Mouse (Mus musculus): ENCODE measurements at regions not wholly inside any gene's neighbourhood (a gene's known extent, or its start where the extent isn't known, plus 50 kb on each side); places are given as distances from the start of the nearest gene placed in this dataset.

DNA sequence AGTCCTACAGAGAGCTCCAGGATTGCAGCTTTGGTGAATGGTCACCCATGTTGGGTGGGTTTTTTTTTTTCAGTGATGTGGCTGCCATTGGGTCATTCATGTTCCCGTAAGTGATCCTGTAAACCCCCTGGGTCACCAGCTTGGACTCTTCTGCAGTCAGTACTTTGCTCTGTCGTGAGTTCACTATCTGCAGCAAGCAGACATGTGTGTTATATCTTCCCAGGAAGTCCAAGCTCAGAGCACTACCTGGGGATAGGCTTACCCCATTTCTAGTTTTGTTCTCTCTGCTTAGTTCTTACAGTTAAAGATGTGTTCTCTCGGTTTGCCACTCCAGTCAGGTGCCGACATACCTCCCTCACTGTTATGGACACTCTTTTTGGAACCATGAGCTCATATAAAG lies 143.4 kb upstream of the Hs6st1 start:
- DNase-seq (ENCODE audit: low read depth, low spot score): no peak

- no peak for DNase-seq (ENCODE audit: low read depth, low spot score)
Measured at GRCm38 (mm10) chr1:35925301-35925700, 142.9 kb upstream of the Hs6st1 start.

DNA sequence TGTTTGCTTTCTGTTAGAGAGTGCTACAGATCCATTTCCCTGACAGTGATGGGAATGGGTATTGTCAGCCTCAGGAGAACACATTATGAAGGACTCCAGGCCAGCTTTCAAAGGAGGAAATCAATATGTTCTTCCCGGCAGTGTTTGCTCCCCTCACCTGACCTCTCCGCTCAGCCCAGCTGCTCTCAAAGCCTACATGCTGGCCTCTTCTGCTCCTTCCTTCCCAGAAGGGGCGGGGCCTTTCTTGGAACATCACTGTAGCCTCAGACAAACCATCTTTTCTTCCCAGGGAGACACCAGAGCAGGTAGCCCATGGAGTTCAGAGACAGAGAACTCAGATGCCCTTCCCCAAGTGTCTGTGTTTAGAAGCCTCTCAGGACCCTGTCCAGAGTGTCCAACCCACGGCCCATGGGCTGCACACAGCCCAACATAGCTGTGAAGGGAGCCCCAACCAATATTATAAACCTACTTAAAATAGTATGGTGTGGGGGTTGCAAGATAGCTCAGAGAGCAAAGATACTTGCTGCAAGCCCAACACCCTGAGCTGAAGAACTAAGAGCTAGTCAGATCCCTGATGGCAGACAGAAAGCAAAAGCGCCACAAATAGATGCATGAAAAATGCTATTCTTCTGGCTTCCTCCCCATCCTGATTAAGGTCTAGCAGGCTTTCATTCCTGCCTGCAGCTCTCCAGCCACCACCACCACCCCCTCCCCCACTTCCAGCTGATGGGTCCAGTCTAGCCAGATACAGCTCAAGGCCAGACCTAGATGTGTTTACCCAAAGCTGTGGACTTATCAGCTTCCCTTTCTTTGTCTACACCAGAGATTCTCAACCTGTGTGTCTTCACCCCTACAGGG lies 141.8 kb upstream of the Hs6st1 start:
- DNase-seq (ENCODE audit: low read depth, low spot score): peak; percentile 21

DNA sequence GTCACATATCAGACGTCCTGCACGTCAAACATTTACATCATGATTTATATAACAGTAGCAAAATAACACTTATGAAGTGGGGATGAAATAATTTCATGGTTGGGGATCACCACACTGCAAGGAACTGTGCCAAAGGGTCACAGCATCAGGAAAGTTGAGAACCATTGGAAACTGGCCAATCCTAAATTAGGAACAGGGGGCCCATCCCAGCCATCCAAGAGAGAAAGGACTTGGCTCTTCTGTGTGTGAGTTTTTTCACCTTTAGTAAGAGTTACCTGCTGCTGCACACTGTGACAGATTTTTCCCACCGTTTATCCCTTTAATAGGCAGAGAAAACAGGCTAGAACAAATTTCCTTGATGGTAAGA lies 141.2 kb upstream of the Hs6st1 start:
- no peak for DNase-seq (ENCODE audit: low read depth, low spot score)

GRCm38 (mm10) chr1:35930351-35930750 lies 137.8 kb upstream of the Hs6st1 start:
- DNase-seq (ENCODE audit: low read depth, low spot score): peak; percentile 69

DNA sequence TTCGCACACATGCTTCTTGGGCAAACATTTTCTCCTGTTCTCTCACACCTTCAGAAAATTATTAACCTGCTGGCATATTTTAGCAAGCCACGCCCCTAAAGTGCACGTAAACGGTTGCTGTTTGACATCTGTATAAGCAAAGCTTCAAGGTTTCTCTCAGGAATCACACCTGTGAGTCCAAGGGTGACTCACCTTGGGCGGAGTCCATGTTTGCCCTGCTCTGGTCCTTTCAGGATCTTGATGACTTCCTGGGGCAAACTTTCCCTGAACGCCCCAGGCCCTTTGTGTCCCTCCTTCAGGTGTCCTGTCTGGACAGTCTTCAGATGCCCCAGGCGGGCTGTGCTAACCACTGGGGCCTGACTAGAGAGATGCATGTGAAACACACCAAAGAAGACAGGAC lies 137.1 kb upstream of the Hs6st1 start:
- DNase-seq (ENCODE audit: low read depth, low spot score): no peak

DNA sequence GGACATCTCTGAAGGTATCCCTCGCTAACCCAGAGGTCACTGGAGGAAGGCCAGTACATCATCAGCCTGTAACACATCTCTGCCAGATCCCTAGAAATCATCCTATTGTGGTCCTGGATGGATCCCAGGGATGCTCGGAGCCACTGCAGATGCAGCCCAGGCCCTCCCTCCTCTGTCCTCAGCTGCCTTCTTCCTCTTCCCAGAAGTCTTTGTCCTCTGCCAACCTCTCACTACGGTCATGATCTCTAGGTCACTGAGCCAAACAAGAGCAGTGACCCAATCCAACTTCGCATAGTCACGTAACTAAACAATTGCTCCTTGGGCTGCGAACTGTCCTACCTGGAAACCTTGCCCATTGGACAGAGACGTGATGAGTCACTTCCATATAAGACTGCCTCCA lies 134.7 kb upstream of the Hs6st1 start:
- no peak for DNase-seq (ENCODE audit: low read depth, low spot score)

GRCm38 (mm10) chr1:35935099-35935651 lies 133.0 kb upstream of the Hs6st1 start:
- peak; percentile 86 for DNase-seq (ENCODE audit: low read depth, low spot score)

GRCm38 (mm10) chr1:35936362-35937093 lies 131.7 kb upstream of the Hs6st1 start:
- DNase-seq (ENCODE audit: low read depth, low spot score): no peak

DNA sequence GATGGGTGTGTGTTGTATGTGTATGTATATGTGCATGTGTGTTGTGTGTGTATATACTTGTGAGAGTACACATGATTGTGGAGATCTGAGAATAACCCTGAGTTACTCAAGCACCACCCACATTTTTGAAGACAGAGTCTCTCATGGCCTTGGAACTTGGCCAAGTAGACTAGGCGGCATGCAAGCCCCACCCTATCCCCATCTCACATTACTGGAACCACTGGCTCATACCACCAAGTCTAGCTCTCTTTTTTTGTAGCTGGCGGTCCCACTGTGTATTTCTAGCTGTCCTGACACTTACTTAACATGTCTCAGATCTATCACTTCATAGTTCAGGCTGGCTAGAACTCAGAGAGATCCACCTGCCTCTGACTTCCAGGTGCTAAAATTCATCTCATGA lies 128.0 kb upstream of the Hs6st1 start:
- DNase-seq (ENCODE audit: low read depth, low spot score): no peak

- no peak for DNase-seq (ENCODE audit: low read depth, low spot score)
Measured at GRCm38 (mm10) chr1:35941642-35942077, 126.5 kb upstream of the Hs6st1 start.

DNA sequence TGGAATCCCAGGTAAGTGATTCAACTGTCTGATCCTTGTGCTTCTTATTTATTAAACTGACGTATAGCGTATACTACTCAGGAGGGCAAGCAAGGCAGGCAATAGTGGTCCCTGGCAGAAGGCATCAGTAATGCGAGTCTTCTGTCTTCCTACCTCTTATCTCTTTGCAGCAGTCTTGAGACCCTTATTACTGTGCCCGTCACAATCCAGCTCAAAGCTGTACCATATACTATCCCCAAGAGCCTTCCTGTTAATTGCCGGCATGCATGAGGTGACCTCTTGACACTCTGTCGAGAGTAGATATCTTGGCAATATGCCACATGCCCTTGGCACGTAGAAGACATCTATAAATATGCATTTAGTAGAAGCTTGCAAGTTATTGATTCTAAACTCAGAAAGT lies 126.0 kb upstream of the Hs6st1 start:
- no peak for DNase-seq (ENCODE audit: low read depth, low spot score)

DNA sequence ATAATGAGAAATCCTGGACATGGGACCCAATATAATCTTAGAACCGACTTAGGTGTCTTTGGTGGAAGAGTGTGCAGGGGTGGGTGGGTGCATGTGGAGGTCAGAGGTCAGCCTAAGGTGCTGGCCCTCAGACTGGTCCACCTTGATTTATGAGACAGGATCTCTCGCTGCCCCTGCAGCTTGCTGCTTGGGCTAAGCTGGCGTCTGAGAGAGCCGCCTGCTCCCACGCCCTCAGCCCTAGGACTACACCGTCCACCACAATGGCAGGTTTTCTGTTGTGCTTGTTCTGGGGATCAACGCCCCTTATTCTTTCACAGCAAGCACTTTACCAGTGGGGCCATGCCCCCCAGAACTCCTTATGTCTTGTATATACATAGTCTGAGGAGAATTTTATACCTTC lies 124.4 kb upstream of the Hs6st1 start:
- no peak for DNase-seq (ENCODE audit: low read depth, low spot score)

DNA sequence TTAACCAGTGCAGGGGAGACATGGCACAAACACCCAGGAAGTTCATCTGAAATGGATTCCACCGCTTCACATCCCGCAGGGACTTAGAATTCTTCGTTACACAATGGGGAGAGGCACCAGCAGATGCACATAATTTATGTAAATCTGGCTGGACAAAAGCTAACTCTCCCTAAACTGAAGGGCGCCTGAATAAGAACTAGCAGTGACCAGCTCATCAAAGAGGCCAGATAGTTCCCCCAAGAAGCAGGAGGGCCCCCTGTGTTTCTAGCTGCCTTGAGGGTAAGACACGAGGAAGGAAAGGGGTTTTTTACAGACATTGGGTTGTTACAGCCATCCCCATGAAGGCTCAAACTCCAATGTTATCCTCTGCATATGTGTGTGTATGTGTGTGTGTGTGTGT lies 123.8 kb upstream of the Hs6st1 start:
- DNase-seq (ENCODE audit: low read depth, low spot score): no peak

DNA sequence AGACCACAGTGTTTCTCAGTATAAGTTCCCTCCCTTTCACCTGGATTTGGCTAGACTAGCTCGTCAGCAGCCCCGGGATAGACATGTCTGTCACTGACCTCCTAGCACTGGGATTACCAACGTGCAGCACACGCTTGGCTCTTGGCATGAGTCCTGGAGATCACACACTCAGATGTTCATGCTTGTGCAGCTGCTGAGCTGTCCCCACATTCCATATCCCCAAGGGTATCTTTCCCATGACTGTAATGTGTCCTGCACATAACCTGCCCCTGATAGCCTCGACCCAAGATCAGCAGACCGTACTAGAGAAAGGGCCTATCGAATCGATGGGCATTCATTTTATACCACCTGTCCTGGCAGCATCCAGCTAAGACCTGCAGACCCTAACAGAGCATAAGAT lies 123.4 kb upstream of the Hs6st1 start:
- no peak for DNase-seq (ENCODE audit: low read depth, low spot score)

- DNase-seq (ENCODE audit: low read depth, low spot score): peak; percentile 57
Measured at GRCm38 (mm10) chr1:35945596-35945995, 122.6 kb upstream of the Hs6st1 start.

DNA sequence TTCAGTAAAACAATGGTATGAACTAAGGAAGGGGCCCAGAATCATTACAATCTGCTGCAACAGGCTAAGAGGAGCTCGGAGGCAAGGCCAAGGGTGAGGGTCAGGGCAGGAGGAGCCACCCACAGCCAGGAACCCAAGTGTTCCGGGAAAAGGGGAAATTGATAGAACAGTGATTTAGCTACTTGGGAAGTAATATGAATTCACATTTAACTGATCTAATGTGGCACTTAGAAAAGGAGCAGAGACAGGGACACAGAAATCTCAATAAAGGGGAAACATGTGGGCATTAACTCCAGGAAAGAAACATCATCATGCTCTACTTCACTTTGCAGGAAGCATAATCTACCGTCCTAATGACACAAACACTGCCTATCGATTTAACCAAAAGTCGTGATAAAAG lies 120.1 kb upstream of the Hs6st1 start:
- no peak for DNase-seq (ENCODE audit: low read depth, low spot score)

GRCm38 (mm10) chr1:35951082-35951481 lies 117.1 kb upstream of the Hs6st1 start:
- DNase-seq (ENCODE audit: low read depth, low spot score): peak; percentile 75

GRCm38 (mm10) chr1:35953721-35954120 lies 114.5 kb upstream of the Hs6st1 start:
- DNase-seq (ENCODE audit: low read depth, low spot score): no peak

- no peak for DNase-seq (ENCODE audit: low read depth, low spot score)
Measured at GRCm38 (mm10) chr1:35957425-35958372, 110.5 kb upstream of the Hs6st1 start.

DNA sequence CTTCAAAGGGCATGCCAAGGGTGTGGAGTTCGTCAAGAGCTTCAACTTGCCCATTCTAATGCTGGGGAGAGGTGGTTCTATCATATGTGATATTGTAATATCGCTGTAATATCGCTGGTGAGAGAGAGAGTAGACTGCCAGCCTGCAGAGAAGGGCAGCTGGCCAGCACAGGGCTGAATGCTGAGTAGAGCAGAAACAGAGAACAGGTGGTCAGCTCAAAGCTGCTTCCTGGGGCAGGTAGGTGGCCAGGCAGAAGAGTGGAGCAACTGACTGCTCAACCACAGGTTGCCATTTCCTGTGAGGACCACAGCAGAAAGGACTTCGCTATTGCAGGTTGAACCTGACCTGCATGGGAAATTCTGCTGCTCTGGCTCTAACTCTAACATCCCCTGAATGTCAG lies 108.5 kb upstream of the Hs6st1 start:
- peak; percentile 93 for DNase-seq (ENCODE audit: low read depth, low spot score)

DNA sequence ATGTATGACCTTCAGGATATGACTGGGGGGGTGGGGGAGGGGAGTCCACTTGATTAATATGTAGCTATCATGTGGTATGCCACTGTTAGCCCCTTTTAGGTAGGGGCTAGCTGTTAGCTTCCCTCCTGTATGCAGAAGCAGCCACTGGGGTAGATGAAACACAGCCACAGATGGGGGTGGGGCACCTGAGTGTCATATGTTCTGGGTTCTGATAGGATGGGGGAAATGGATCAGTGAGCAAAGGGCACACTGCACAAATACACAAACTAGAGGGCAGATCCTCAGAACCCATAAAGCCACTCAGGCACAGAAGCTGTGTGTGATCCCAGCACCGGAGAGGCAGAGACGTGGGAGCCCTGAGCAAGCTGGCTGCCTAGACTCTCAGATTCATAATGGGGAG lies 107.4 kb upstream of the Hs6st1 start:
- no peak for DNase-seq (ENCODE audit: low read depth, low spot score)

Data from brain, adult 2 months (tissue).